Mouse (Mus musculus): ENCODE measurements around the gene Trappc1. TPM values are rescaled to one million over a fixed set of nuclear protein-coding genes. Genes with fewer than 3 reads are reported as not detected.

Trappc1 gene
- polyA plus RNA-seq, 1 experiment: 114 TPM

- TF ChIP-seq MYOD1 (IDR thresholded peaks at IDR 0.05; ENCODE audit: control insufficient read depth, insufficient read length, low read depth) (no peak), MYOG (IDR thresholded peaks at IDR 0.05; ENCODE audit: control insufficient read depth, extremely low read depth, insufficient read length) (no peak), FOSL1 (IDR thresholded peaks at IDR 0.05; ENCODE audit: insufficient read depth, low read length, poor library complexity, severe bottlenecking) (no peak), CTCF (IDR thresholded peaks at IDR 0.05; ENCODE audit: control insufficient read depth, insufficient read depth, insufficient read length) (no peak), USF1 (IDR thresholded peaks at IDR 0.05; ENCODE audit: low read depth) (no peak)
- peak within 1 kb of the TSS; percentile 16 for H3K4me3 ChIP-seq (ENCODE audit: insufficient read depth, poor library complexity, severe bottlenecking)
- no peaks in the 10 kb centered on the region for H3K79me3 ChIP-seq (ENCODE audit: low read depth)
- H3ac ChIP-seq (ENCODE audit: control insufficient read depth, insufficient read length, low read depth): peak within 1 kb of the TSS; percentile 44
- H3K79me2 ChIP-seq (ENCODE audit: control insufficient read depth, insufficient read depth): peaks cover 33% of the 10 kb centered on the region
- no peaks in the 10 kb centered on the region for H3K27me3 ChIP-seq (ENCODE audit: control insufficient read depth, insufficient read depth, insufficient read length)
- no peaks in the 10 kb centered on the region for H3K36me3 ChIP-seq (ENCODE audit: control insufficient read depth, insufficient read depth)
Observed at GRCm38 (mm10) chr11:69325628-69326407, 2.0 kb downstream of the Trappc1 start, which contains the start of gene Kcnab3. Gene Kcnab3, plus strand, starts transcription at chr11:69326258.

- H3K79me2 ChIP-seq (ENCODE audit: control insufficient read depth, insufficient read depth): peaks cover 31% of the 10 kb centered on the region
- TF ChIP-seq CTCF (IDR thresholded peaks at IDR 0.05; ENCODE audit: control insufficient read depth, insufficient read depth, insufficient read length) (no peak), CEBPB (IDR thresholded peaks at IDR 0.05; ENCODE audit: low read depth) (no peak), MAX (IDR thresholded peaks at IDR 0.05) (no peak), USF1 (IDR thresholded peaks at IDR 0.05; ENCODE audit: low read depth) (no peak), MYOG (IDR thresholded peaks at IDR 0.05; ENCODE audit: control insufficient read depth, extremely low read depth, insufficient read length) (no peak)
- peak overlapping the region; percentile 39 for H3ac ChIP-seq (ENCODE audit: control insufficient read depth, insufficient read length, low read depth)
- H3K79me3 ChIP-seq (ENCODE audit: low read depth): no peaks in the 10 kb centered on the region
- H3K36me3 ChIP-seq (ENCODE audit: control insufficient read depth, insufficient read depth): no peaks in the 10 kb centered on the region
- peak overlapping the region; percentile 16 for H3K4me3 ChIP-seq (ENCODE audit: insufficient read depth, poor library complexity, severe bottlenecking)
- H3K27me3 ChIP-seq (ENCODE audit: control insufficient read depth, insufficient read depth, insufficient read length): no peaks in the 10 kb centered on the region
Observed at GRCm38 (mm10) chr11:69326408-69327156, 2.8 kb downstream of the Trappc1 start.

- no peaks in the 10 kb centered on the region for H3K79me3 ChIP-seq (ENCODE audit: low read depth)
- no peak overlapping the region for H3K4me3 ChIP-seq (ENCODE audit: insufficient read depth, poor library complexity, severe bottlenecking)
- H3K79me2 ChIP-seq (ENCODE audit: control insufficient read depth, insufficient read depth): peaks cover 26% of the 10 kb centered on the region
- no peak for TF ChIP-seq CEBPB (IDR thresholded peaks at IDR 0.05; ENCODE audit: low read depth)
- no peak for TF ChIP-seq CTCF (IDR thresholded peaks at IDR 0.05; ENCODE audit: control insufficient read depth, insufficient read depth, insufficient read length)
- TF ChIP-seq FOSL1 (IDR thresholded peaks at IDR 0.05; ENCODE audit: insufficient read depth, low read length, poor library complexity, severe bottlenecking): no peak
- no peak for TF ChIP-seq MAX (IDR thresholded peaks at IDR 0.05)
- TF ChIP-seq USF1 (IDR thresholded peaks at IDR 0.05; ENCODE audit: low read depth): no peak
- no peak for TF ChIP-seq MYOG (IDR thresholded peaks at IDR 0.05; ENCODE audit: control insufficient read depth, extremely low read depth, insufficient read length)
- no peak for TF ChIP-seq MYOD1 (IDR thresholded peaks at IDR 0.05; ENCODE audit: control insufficient read depth, insufficient read length, low read depth)
- no peak overlapping the region for H3ac ChIP-seq (ENCODE audit: control insufficient read depth, insufficient read length, low read depth)
- no peaks in the 10 kb centered on the region for H3K36me3 ChIP-seq (ENCODE audit: control insufficient read depth, insufficient read depth)
- no peaks in the 10 kb centered on the region for H3K27me3 ChIP-seq (ENCODE audit: control insufficient read depth, insufficient read depth, insufficient read length)
Observed at GRCm38 (mm10) chr11:69327157-69327442, 3.3 kb downstream of the Trappc1 start.

- Histone ChIP-seq H3K79me3 (ENCODE audit: low read depth) (no peaks in the 10 kb centered on the region), H3ac (ENCODE audit: control insufficient read depth, insufficient read length, low read depth) (no peak overlapping the region), H3K27me3 (ENCODE audit: control insufficient read depth, insufficient read depth, insufficient read length) (no peaks in the 10 kb centered on the region), H3K36me3 (ENCODE audit: control insufficient read depth, insufficient read depth) (no peaks in the 10 kb centered on the region), H3K4me3 (ENCODE audit: insufficient read depth, poor library complexity, severe bottlenecking) (no peak overlapping the region), H3K79me2 (ENCODE audit: control insufficient read depth, insufficient read depth) (peaks cover 20% of the 10 kb centered on the region)
- TF ChIP-seq MAX (IDR thresholded peaks at IDR 0.05) (no peak), CTCF (IDR thresholded peaks at IDR 0.05; ENCODE audit: control insufficient read depth, insufficient read depth, insufficient read length) (no peak), CEBPB (IDR thresholded peaks at IDR 0.05; ENCODE audit: low read depth) (no peak), USF1 (IDR thresholded peaks at IDR 0.05; ENCODE audit: low read depth) (no peak), FOSL1 (IDR thresholded peaks at IDR 0.05; ENCODE audit: insufficient read depth, low read length, poor library complexity, severe bottlenecking) (no peak), MYOG (IDR thresholded peaks at IDR 0.05; ENCODE audit: control insufficient read depth, extremely low read depth, insufficient read length) (no peak), MYOD1 (IDR thresholded peaks at IDR 0.05; ENCODE audit: control insufficient read depth, insufficient read length, low read depth) (no peak)
Observed at GRCm38 (mm10) chr11:69327648-69328047, 3.9 kb downstream of the Trappc1 start.

GRCm38 (mm10) chr11:69328517-69328916, 4.7 kb downstream of the Trappc1 start:
- H3K36me3 ChIP-seq (ENCODE audit: control insufficient read depth, insufficient read depth): no peaks in the 10 kb centered on the region
- no peak overlapping the region for H3K4me3 ChIP-seq (ENCODE audit: insufficient read depth, poor library complexity, severe bottlenecking)
- H3K79me2 ChIP-seq (ENCODE audit: control insufficient read depth, insufficient read depth): peaks cover 12% of the 10 kb centered on the region
- no peak for TF ChIP-seq FOSL1 (IDR thresholded peaks at IDR 0.05; ENCODE audit: insufficient read depth, low read length, poor library complexity, severe bottlenecking)
- H3K27me3 ChIP-seq (ENCODE audit: control insufficient read depth, insufficient read depth, insufficient read length): no peaks in the 10 kb centered on the region
- no peak overlapping the region for H3ac ChIP-seq (ENCODE audit: control insufficient read depth, insufficient read length, low read depth)
- H3K79me3 ChIP-seq (ENCODE audit: low read depth): no peaks in the 10 kb centered on the region

Data from C2C12 (cell line).